Mouse (Mus musculus) spleen, adult 2 months (tissue): ENCODE data around the gene Sdk1. TPM values are rescaled to one million over a fixed set of nuclear protein-coding genes. Genes with fewer than 3 reads are reported as not detected.
"Not testable (repeated sequence)": the region's sequence is repeated elsewhere in the genome, so short reads cannot be mapped to it uniquely, and the experiment has no call there.

Source experiments
- DNase-seq, 2 experiments: peaks; one replicate each; pipeline versions ENCODE4 v3.0.0 to v3.0.0-alpha.2; 2012 to 2021; ENCODE audit warnings: low spot score in 2 of 2, low read depth in 1 of 2
- H3K27ac ChIP-seq: fragments of 200-500 bp; 2 replicates; pipeline ENCODE4 v1.5.1; 2012; ENCODE audit warnings: low read length, inconsistent platforms; ENCODE audit not compliant: insufficient read depth
- H3K27me3 ChIP-seq: fragments of 200-500 bp; 2 replicates; pipeline ENCODE4 v1.6.1; 2012; ENCODE audit warnings: mild to moderate bottlenecking, moderate library complexity, low read length, inconsistent platforms; ENCODE audit not compliant: control insufficient read depth, insufficient read depth
- H3K36me3 ChIP-seq: fragments of 200-500 bp; 2 replicates; pipeline ENCODE4 v1.6.1; 2012; ENCODE audit warnings: mild to moderate bottlenecking, low read length, inconsistent platforms; ENCODE audit not compliant: control insufficient read depth, insufficient read depth
- H3K4me1 ChIP-seq: fragments of 200-500 bp; 2 replicates; pipeline ENCODE4 v1.6.1; 2011; ENCODE audit warnings: inconsistent platforms; ENCODE audit not compliant: control insufficient read depth, insufficient read depth, insufficient read length
- H3K4me3 ChIP-seq: fragments of 200-500 bp; 2 replicates; pipeline ENCODE4 v1.5.1; 2011; ENCODE audit warnings: mild to moderate bottlenecking, inconsistent platforms; ENCODE audit not compliant: insufficient read depth, insufficient read length; ENCODE audit errors: extremely low read depth
- CTCF ChIP-seq: fragments of 200-500 bp; IDR thresholded peaks from 2 replicates; pipeline ENCODE4 v1.5.1; 2011; ENCODE audit warnings: mild to moderate bottlenecking, inconsistent platforms; ENCODE audit not compliant: insufficient read depth, insufficient read length, insufficient replicate concordance; ENCODE audit errors: extremely low read depth
- POLR2A ChIP-seq: fragments of 200-500 bp; IDR thresholded peaks from 2 replicates; pipeline ENCODE4 v1.6.1; 2011; ENCODE audit warnings: low read depth, low read length, inconsistent platforms
- WGBS: fragments of 180-500 bp; shearing (Covaris S2); methylation state at CpG from one replicate; pipeline ENCODE4 v1.1.7; 2018; 5-methylcytosine and 5-hydroxymethylcytosine counted together
- polyA plus RNA-seq: library from polyadenylated mRNA; depleted of rRNA; stranded (reverse); fragments of >200 nt; gene quantifications from 2 replicates; pipeline ENCODE4 v1.2.3, GENCODE M21; 2012

Gene Sdk1
- polyA plus RNA-seq, 1 experiment = 0.62 TPM

- no peaks in the 10 kb centered on the region for H3K27me3 ChIP-seq
- H3K4me1 ChIP-seq = no peaks in the 10 kb centered on the region
- no peak for DNase-seq
- H3K4me3 ChIP-seq = no peak overlapping the region
- H3K36me3 ChIP-seq = no peaks in the 10 kb centered on the region
- TF ChIP-seq POLR2A (no peak), CTCF (no peak)
- no peak overlapping the region for H3K27ac ChIP-seq
- WGBS = 93% methylated on average over 5 of the region's 5 CpGs
Observed at GRCm38 (mm10) chr5:141631641-141632040, 390.4 kb downstream of the Sdk1 start.

GRCm38 (mm10) chr5:141633271-141633670 is 392.0 kb downstream of the Sdk1 start:
- TF ChIP-seq POLR2A = no peak
- TF ChIP-seq CTCF = no peak
- Histone ChIP-seq H3K4me3 (no peak overlapping the region), H3K27ac (no peak overlapping the region), H3K36me3 (no peaks in the 10 kb centered on the region), H3K27me3 (no peaks in the 10 kb centered on the region), H3K4me1 (no peaks in the 10 kb centered on the region)
- DNase-seq = no peak
- WGBS = 74% methylated on average over 4 of the region's 4 CpGs

- TF ChIP-seq POLR2A (no peak), CTCF (no peak)
- H3K27ac ChIP-seq = no peak overlapping the region
- H3K4me3 ChIP-seq = no peak overlapping the region
- H3K4me1 ChIP-seq = no peaks in the 10 kb centered on the region
- H3K36me3 ChIP-seq = no peaks in the 10 kb centered on the region
- DNase-seq = no peak
- 92% methylated on average over 11 of the region's 11 CpGs for WGBS
- no peaks in the 10 kb centered on the region for H3K27me3 ChIP-seq
Observed at GRCm38 (mm10) chr5:141636406-141636805, 395.1 kb downstream of the Sdk1 start.

GRCm38 (mm10) chr5:141637054-141637453 is 395.8 kb downstream of the Sdk1 start:
- not testable (repeated sequence) for H3K27me3 ChIP-seq, H3K36me3 ChIP-seq, H3K27ac ChIP-seq, H3K4me3 ChIP-seq, DNase-seq, H3K4me1 ChIP-seq
- WGBS = 74% methylated on average over 3 of the region's 3 CpGs

GRCm38 (mm10) chr5:141645671-141646070 is 404.4 kb downstream of the Sdk1 start:
- TF ChIP-seq POLR2A (no peak), CTCF (no peak)
- Histone ChIP-seq H3K36me3 (no peaks in the 10 kb centered on the region), H3K27ac (no peak overlapping the region), H3K4me1 (no peaks in the 10 kb centered on the region), H3K4me3 (no peak overlapping the region), H3K27me3 (no peaks in the 10 kb centered on the region)
- WGBS = 84% methylated on average over 5 of the region's 5 CpGs
- no peak for DNase-seq

GRCm38 (mm10) chr5:141646621-141647020 is 405.3 kb downstream of the Sdk1 start:
- Histone ChIP-seq H3K4me1 (no peaks in the 10 kb centered on the region), H3K4me3 (no peak overlapping the region), H3K36me3 (no peaks in the 10 kb centered on the region), H3K27ac (no peak overlapping the region), H3K27me3 (no peaks in the 10 kb centered on the region)
- TF ChIP-seq CTCF (no peak), POLR2A (no peak)
- no peak for DNase-seq
- 75% methylated on average over 2 of the region's 2 CpGs for WGBS

GRCm38 (mm10) chr5:141649831-141650375 is 408.6 kb downstream of the Sdk1 start:
- 71% methylated on average over 6 of the region's 6 CpGs for WGBS
- Histone ChIP-seq H3K27me3 (no peaks in the 10 kb centered on the region), H3K36me3 (no peaks in the 10 kb centered on the region), H3K27ac (no peak overlapping the region), H3K4me3 (no peak overlapping the region), H3K4me1 (no peaks in the 10 kb centered on the region)
- no peak for DNase-seq
- TF ChIP-seq POLR2A (no peak), CTCF (no peak)
